Mouse (Mus musculus) kidney, postnatal 0 days (tissue): ENCODE measurements around the gene Ugt1a10. TPM values are rescaled to one million over a fixed set of nuclear protein-coding genes. Genes with fewer than 3 reads are reported as not detected.
"Not testable (repeated sequence)": the region's sequence is repeated elsewhere in the genome, so short reads cannot be mapped to it uniquely, and the experiment has no call there.

Experiments
- ATAC-seq: fragments of 200-750 bp; cut with Nextera tagmentation; replicated peaks from 2 replicates; pipeline ENCODE4 v1.8.0; 2017; ENCODE audit warnings: low read depth, moderate number of reproducible peaks, moderate TSS enrichment, moderate library complexity; ENCODE audit not compliant: low FRiP score
- DNase-seq: peaks from one replicate; pipeline ENCODE4 v3.0.0-alpha.2; 2016; ENCODE audit warnings: low spot score
- H3K27ac ChIP-seq: fragments of 300-500 bp; sonication (generic); 2 replicates; pipeline ENCODE4 v1.5.1; 2014; ENCODE audit warnings: mild to moderate bottlenecking
- H3K27me3 ChIP-seq: fragments of 300-500 bp; sonication (generic); 2 replicates; pipeline ENCODE4 v1.6.1; 2014; ENCODE audit warnings: low read length, mixed read lengths; ENCODE audit not compliant: insufficient read depth
- H3K36me3 ChIP-seq: fragments of 300-500 bp; sonication (generic); 2 replicates; pipeline ENCODE4 v1.6.1; 2014; ENCODE audit warnings: low read length, mixed read lengths; ENCODE audit not compliant: insufficient read depth
- H3K4me1 ChIP-seq: fragments of 300-500 bp; sonication (generic); replicated peaks from 2 replicates; pipeline ENCODE4 v1.6.1; 2014; ENCODE audit warnings: antibody characterized with exemption, low read length, mixed read lengths; ENCODE audit not compliant: insufficient read depth
- H3K4me2 ChIP-seq: fragments of 300-500 bp; sonication (generic); 2 replicates; pipeline ENCODE4 v1.6.1; 2014; ENCODE audit warnings: mild to moderate bottlenecking, low read length, moderate library complexity, mixed read lengths
- H3K4me3 ChIP-seq: fragments of 300-500 bp; sonication (generic); replicated peaks from 2 replicates; pipeline ENCODE4 v1.5.1; 2014; ENCODE audit warnings: low read depth, low read length
- H3K9ac ChIP-seq: fragments of 300-500 bp; sonication (generic); 2 replicates; pipeline ENCODE4 v1.6.1; 2014; ENCODE audit warnings: low read depth, low read length
- H3K9me3 ChIP-seq: fragments of 300-500 bp; sonication (generic); replicated peaks from 2 replicates; pipeline ENCODE4 v1.6.1; 2016; ENCODE audit warnings: low read length, inconsistent platforms, mixed read lengths
- CTCF ChIP-seq: IDR thresholded peaks from 2 replicates; pipeline ENCODE4 v1.5.1; 2016; ENCODE audit warnings: antibody characterized with exemption, low read depth, mild to moderate bottlenecking, moderate library complexity
- WGBS: fragments of 180-500 bp; shearing (Covaris S2); extraction: QIAGEN DNeasy Blood & Tissue Kit; methylation state at CpG from one replicate; pipeline ENCODE4 v1.1.7; 2014; 5-methylcytosine and 5-hydroxymethylcytosine counted together
- polyA plus RNA-seq: library from polyadenylated mRNA; unstranded; fragments of >200 nt; fragmentation: Nextera tagmentation; extraction: Ambion mirVana; gene quantifications from 2 replicates; pipeline ENCODE4 v1.2.1, GENCODE M21; 2015

The Ugt1a10 gene
- polyA plus RNA-seq, 1 experiment from 2014 or later: 52.3 TPM

DNA sequence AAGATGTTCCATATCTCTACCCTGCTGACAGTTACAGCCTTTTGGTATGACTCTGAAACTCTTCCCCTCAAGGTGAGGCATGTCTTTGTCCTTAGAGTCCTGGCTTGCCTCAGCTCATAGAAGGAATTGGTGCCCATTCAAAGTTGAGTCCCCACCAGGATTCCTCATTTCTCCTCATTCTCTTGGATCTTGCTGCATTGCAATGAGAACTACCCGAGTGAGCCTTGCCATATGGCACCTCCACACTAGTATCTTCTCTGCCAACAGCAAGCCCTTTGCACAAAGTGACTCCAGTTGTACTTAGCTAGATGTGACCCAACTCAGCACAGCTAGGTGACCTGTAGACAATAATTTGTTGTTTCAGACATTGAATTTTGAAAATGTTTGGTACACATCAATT, 168.4 kb downstream of the Ugt1a10 start:
- no peak for TF ChIP-seq CTCF
- 51% methylated on average over 1 of the region's 1 CpGs for WGBS
- Histone ChIP-seq H3K4me2 (no peak overlapping the region), H3K4me3 (no peak overlapping the region), H3K9ac (no peak overlapping the region), H3K27me3 (no peaks in the 10 kb centered on the region), H3K27ac (no peak overlapping the region), H3K4me1 (no peaks in the 10 kb centered on the region), H3K9me3 (peaks cover 7% of the 10 kb centered on the region; the same call in 1 of the 2 replicates), H3K36me3 (no peaks in the 10 kb centered on the region)
- DNase-seq (no peak), ATAC-seq (no peak)

DNA sequence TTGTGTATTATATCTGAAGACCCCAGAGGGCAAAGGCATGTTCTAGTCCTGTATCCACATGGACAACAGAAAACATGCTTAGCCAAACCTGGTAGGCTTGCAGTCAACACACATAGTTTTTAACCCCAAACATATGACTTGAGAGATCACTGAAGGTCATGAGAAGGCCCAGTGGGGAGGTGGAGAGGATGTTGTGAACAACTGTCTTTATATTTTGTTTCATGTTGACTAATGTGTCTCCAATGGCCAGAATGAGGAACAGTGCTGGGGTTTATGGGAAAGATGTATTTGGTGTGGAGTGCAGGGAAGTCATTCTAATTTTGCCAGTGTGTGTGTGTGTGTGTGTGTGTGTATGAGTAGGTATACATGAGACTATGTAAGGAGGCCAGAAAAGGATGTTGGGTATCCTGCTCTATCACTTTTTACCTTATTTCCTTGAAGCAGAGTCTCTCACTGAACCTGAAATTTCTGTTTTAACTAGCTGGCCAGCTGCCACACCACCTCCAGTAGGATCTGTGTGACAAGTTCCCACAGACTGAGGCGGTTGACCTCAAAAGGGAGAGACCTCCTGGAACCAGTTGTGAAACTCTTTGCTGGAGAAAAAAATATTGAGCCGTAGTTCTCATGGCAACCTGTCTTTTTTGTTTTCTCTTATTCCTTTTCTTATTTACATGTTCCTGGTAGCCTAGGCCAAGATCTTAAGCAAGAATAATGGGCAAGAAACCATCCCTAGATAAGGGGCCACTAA, 169.0 kb downstream of the Ugt1a10 start:
- no peaks in the 10 kb centered on the region for H3K4me1 ChIP-seq
- TF ChIP-seq CTCF: no peak
- H3K36me3 ChIP-seq: no peaks in the 10 kb centered on the region
- H3K4me2 ChIP-seq: no peak overlapping the region
- WGBS: 68% methylated on average over 2 of the region's 2 CpGs
- no peak overlapping the region for H3K9ac ChIP-seq
- DNase-seq: no peak
- H3K4me3 ChIP-seq: no peak overlapping the region
- ATAC-seq: no peak
- no peaks in the 10 kb centered on the region for H3K27me3 ChIP-seq
- H3K9me3 ChIP-seq: peaks cover 13% of the 10 kb centered on the region; the same call in 1 of the 2 replicates
- H3K27ac ChIP-seq: no peak overlapping the region

DNA sequence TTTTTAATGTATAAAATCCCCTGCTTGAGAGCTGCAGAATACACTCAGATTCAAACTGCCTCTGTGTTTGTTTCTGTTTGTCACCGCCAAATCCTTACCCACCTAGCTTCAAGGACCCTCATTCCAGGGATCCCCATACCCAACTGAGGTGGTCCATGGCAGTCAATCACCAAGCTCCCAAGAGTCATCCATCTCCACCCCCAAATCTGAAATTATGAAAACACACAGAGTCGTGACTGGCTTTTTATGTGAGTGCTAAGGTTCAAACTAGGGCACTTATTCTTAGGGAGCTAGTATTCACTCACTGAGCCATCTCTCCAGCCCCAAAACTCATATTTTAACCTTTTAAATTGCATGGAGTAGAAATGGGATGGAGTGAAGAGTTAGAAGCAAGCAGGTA, 170.1 kb downstream of the Ugt1a10 start:
- not testable (repeated sequence) for H3K9ac ChIP-seq, ATAC-seq, H3K27me3 ChIP-seq, H3K4me3 ChIP-seq, DNase-seq, H3K4me1 ChIP-seq, H3K4me2 ChIP-seq, H3K27ac ChIP-seq, H3K36me3 ChIP-seq
- H3K9me3 ChIP-seq: peaks cover 22% of the 10 kb centered on the region; the same call in 1 of the 2 replicates
- 44% methylated on average over 2 of the region's 2 CpGs for WGBS

DNA sequence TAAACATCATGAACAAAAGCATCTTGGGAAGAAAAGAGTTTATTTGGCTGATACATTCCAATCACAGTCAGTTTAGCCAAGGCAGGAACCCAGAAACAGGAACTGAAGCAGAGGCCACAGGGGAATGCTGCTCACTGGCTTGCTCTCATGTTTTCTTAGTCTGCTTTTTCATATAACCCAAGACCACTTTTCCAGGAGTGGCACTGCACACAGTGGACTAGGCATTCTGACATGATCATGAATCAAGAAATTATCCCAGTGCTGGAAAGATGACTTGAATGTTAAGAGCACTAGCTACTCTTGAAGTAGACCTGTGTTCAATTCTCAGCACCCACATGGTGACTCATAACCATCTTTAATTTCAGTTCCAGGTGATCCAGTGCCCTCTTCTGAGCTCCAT, 170.6 kb downstream of the Ugt1a10 start:
- H3K36me3 ChIP-seq: no peaks in the 10 kb centered on the region
- H3K27ac ChIP-seq: no peak overlapping the region
- H3K27me3 ChIP-seq: no peaks in the 10 kb centered on the region
- H3K4me3 ChIP-seq: no peak overlapping the region
- H3K4me2 ChIP-seq: no peak overlapping the region
- H3K4me1 ChIP-seq: no peaks in the 10 kb centered on the region
- H3K9ac ChIP-seq: no peak overlapping the region
- peaks cover 23% of the 10 kb centered on the region; the same call in 1 of the 2 replicates for H3K9me3 ChIP-seq
- no peak for DNase-seq
- no peak for ATAC-seq
- no peak for TF ChIP-seq CTCF

DNA sequence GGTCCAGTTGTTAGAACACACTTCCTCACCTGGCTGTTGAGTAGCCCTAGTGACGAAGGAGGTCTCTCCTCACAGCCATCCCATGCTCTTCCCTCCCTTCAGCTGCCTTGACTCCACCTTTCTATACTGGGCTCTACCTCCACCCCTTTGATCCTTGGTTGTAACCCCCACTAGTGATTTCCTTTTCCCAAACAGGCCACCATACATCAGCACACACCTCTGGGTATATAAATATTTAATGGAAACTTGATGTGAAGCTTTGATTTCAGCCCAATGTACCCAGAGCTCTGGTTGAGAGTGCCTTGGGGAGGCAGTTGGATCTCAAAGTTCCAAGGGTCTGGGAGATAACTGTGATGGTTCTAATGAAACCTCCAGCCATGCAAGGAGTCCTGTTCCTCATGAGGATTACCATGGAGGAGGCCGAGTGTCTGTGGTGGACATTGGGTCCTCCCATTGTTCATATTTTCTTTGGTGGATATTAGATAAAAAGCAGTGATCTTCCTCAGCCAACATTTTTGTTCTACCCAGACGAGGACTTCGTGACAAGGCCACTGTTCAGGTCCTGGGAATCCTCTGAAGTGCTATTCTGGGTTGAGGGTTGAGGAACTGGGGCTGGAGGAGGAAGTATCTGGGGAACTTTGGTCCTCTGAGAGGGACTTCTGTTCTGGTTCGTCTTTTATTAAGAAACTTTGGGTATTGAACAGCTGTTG, 171.6 kb downstream of the Ugt1a10 start, which contains the start of gene Mroh2a:
Gene Mroh2a (plus strand): TSS at position 317 of the 710 bp plus-strand sequence.
- Histone ChIP-seq H3K4me1 (no peaks in the 10 kb centered on the region), H3K9me3 (peaks cover 34% of the 10 kb centered on the region; the same call in 1 of the 2 replicates), H3K4me3 (no peak within 1 kb of the TSS), H3K36me3 (no peaks in the 10 kb centered on the region), H3K9ac (no peak within 1 kb of the TSS), H3K27ac (no peak within 1 kb of the TSS), H3K4me2 (no peak within 1 kb of the TSS), H3K27me3 (no peaks in the 10 kb centered on the region)
- 57% methylated on average over 5 of the region's 5 CpGs for WGBS
- ATAC-seq (no peak), DNase-seq (no peak)
- no peak for TF ChIP-seq CTCF

DNA sequence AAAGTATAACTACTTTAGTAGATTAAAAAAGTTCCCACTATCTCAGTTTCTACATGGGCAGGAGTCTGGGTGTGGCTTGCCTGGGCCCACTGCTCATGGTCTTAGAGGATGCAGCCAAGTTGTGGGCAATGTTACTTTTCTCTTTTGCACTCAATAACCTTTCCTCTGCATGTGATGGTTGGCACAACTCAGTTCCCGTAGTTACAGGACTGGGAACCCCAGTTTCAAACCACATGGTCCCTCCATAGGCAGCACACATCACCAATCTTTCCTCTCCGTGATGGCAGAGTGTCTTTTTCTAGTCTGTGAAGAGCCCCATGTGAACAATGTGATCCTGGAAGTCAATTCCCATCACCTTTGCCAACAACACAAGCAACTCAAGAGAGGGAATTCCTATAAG, 172.3 kb downstream of the Ugt1a10 start:
- H3K4me1 ChIP-seq: no peaks in the 10 kb centered on the region
- H3K36me3 ChIP-seq: no peaks in the 10 kb centered on the region
- no peak overlapping the region for H3K4me2 ChIP-seq
- H3K9ac ChIP-seq: no peak overlapping the region
- no peaks in the 10 kb centered on the region for H3K27me3 ChIP-seq
- H3K27ac ChIP-seq: no peak overlapping the region
- DNase-seq: no peak
- TF ChIP-seq CTCF: no peak
- WGBS: 61% methylated on average over 2 of the region's 2 CpGs
- no peak overlapping the region for H3K4me3 ChIP-seq
- no peak for ATAC-seq
- H3K9me3 ChIP-seq: peaks cover 37% of the 10 kb centered on the region; the same call in 1 of the 2 replicates
